Mouse (Mus musculus) erythroblast, embryonic 14.5 days (primary cell): ENCODE measurements around the gene Abhd14b. TPM values are rescaled to one million over a fixed set of nuclear protein-coding genes. Genes with fewer than 3 reads are reported as not detected.

Experiments used
- H3K27me3 ChIP-seq: 2 replicates; pipeline ENCODE4 v1.6.1; 2012; ENCODE audit warnings: inconsistent platforms; ENCODE audit not compliant: control insufficient read depth
- H3K36me3 ChIP-seq: 2 replicates; pipeline ENCODE4 v1.6.1; 2012; ENCODE audit warnings: mild to moderate bottlenecking, inconsistent platforms; ENCODE audit not compliant: control insufficient read depth
- H3K4me1 ChIP-seq: 2 replicates; pipeline ENCODE4 v1.6.1; 2012; ENCODE audit warnings: inconsistent platforms; ENCODE audit not compliant: control insufficient read depth
- H3K4me3 ChIP-seq: replicated peaks from 2 replicates; pipeline ENCODE3; 2012; ENCODE audit warnings: moderate library complexity, mild to moderate bottlenecking, inconsistent platforms
- H3K9me3 ChIP-seq: 2 replicates; pipeline ENCODE4 v1.6.1; 2012; ENCODE audit warnings: low read length, inconsistent platforms, mixed read lengths; ENCODE audit not compliant: control insufficient read depth
- GATA1 ChIP-seq: IDR thresholded peaks from 2 replicates; pipeline ENCODE4 v1.6.1; 2012; ENCODE audit warnings: low read length, inconsistent platforms, mixed read lengths
- TAL1 ChIP-seq: IDR thresholded peaks from 3 replicates; pipeline ENCODE4 v1.6.1; 2012; ENCODE audit warnings: low read length, inconsistent platforms, mixed read lengths
- polyA plus RNA-seq: library from polyadenylated mRNA; stranded (reverse); fragments of >175 nt; gene quantifications from 2 replicates; pipeline ENCODE4 v1.2.3, GENCODE M21; 2012

Abhd14b gene
- polyA plus RNA-seq, 1 experiment: not detected

- Histone ChIP-seq H3K4me1 (peaks cover 32% of the 10 kb centered on the region), H3K36me3 (no peaks in the 10 kb centered on the region), H3K4me3 (peak overlapping the region; percentile 63), H3K9me3 (no peaks in the 10 kb centered on the region), H3K27me3 (peaks cover 27% of the 10 kb centered on the region)
- no peak for TF ChIP-seq GATA1
- no peak for TF ChIP-seq TAL1
Observed at GRCm38 (mm10) chr9:106447951-106448350, 692 bp downstream of the Abhd14b start.

DNA sequence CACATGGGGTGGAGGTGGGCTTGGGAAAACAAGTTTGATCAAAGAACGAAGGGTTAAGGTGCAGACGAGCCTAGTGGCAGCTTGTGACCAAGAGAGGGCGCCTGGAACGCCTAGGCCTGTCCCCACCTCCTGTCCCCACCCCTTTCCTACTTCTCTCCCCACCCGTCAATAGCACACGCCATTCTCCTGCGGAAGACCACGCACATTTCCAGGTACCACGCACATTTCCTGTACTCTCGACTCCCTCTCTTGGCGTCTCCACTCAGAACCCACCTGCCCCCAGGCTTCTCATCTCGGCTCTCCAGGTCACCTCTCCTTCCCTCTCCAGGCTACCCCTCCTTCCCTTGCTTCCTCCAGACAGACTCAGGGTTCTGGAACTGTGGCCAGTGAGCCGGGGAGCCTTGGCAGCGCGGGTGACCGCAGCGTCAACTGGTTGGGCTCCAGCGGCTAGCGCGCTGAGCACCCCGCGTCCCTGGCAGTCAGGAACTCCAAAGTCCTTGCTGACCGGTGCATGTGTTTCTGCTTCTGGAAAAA is 1.3 kb downstream of the Abhd14b start:
- Histone ChIP-seq H3K4me1 (peaks cover 38% of the 10 kb centered on the region), H3K27me3 (peaks cover 32% of the 10 kb centered on the region), H3K4me3 (peak overlapping the region; percentile 52), H3K9me3 (no peaks in the 10 kb centered on the region), H3K36me3 (no peaks in the 10 kb centered on the region)
- TF ChIP-seq TAL1: no peak
- TF ChIP-seq GATA1: no peak

DNA sequence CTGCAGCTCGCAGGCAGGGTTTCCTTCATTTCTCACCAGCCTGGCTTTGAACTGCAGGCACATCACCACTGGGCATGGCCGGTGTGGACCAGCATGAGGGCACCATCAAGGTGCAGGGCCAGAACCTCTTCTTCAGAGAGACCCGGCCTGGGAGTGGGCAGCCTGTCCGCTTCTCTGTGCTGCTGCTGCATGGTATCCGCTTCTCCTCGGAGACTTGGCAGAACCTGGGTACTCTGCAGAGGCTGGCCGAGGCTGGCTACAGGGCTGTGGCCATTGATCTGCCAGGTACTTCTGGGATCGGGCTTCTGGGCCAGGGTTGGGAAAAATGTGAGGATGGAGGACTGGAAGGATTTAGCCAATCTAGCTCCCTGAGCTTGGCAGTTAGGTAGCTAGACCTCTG is 2.7 kb downstream of the Abhd14b start:
- Histone ChIP-seq H3K4me1 (peaks cover 49% of the 10 kb centered on the region), H3K4me3 (no peak overlapping the region), H3K9me3 (no peaks in the 10 kb centered on the region), H3K27me3 (peaks cover 45% of the 10 kb centered on the region), H3K36me3 (no peaks in the 10 kb centered on the region)
- TF ChIP-seq GATA1: no peak
- TF ChIP-seq TAL1: no peak

- Histone ChIP-seq H3K36me3 (no peaks in the 10 kb centered on the region), H3K9me3 (no peaks in the 10 kb centered on the region), H3K4me1 (peaks cover 47% of the 10 kb centered on the region), H3K4me3 (no peak overlapping the region), H3K27me3 (peaks cover 51% of the 10 kb centered on the region)
- no peak for TF ChIP-seq GATA1
- TF ChIP-seq TAL1: no peak
Observed at GRCm38 (mm10) chr9:106450661-106451060, 3.4 kb downstream of the Abhd14b start.

GRCm38 (mm10) chr9:106451298-106451697 is 4.0 kb downstream of the Abhd14b start:
- Histone ChIP-seq H3K27me3 (peaks cover 51% of the 10 kb centered on the region), H3K9me3 (no peaks in the 10 kb centered on the region), H3K4me1 (peaks cover 46% of the 10 kb centered on the region), H3K4me3 (no peak overlapping the region), H3K36me3 (no peaks in the 10 kb centered on the region)
- TF ChIP-seq GATA1: no peak
- no peak for TF ChIP-seq TAL1

DNA sequence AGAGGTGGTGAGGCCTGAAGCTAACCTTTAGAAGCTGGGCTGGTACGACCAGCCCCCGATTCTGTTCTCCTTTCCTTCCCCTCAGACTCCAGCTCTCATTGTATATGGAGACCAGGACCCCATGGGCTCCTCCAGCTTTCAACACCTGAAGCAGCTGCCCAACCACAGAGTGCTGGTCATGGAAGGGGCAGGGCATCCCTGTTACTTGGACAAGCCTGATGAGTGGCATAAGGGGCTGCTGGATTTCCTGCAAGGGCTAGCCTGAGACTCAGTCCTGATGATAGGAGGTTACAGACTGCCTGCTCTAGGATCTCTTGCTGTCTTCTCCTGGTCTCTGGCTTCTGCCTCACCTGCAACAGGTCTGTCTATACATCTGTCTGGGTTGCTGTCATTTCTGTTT is 4.6 kb downstream of the Abhd14b start:
- H3K4me1 ChIP-seq: peaks cover 44% of the 10 kb centered on the region
- TF ChIP-seq TAL1 (no peak), GATA1 (no peak)
- no peaks in the 10 kb centered on the region for H3K9me3 ChIP-seq
- H3K27me3 ChIP-seq: peaks cover 51% of the 10 kb centered on the region
- no peak overlapping the region for H3K4me3 ChIP-seq
- no peaks in the 10 kb centered on the region for H3K36me3 ChIP-seq

GRCm38 (mm10) chr9:106452351-106452750 is 5.1 kb downstream of the Abhd14b start:
- TF ChIP-seq GATA1 (no peak), TAL1 (no peak)
- H3K4me3 ChIP-seq: no peak overlapping the region
- peaks cover 51% of the 10 kb centered on the region for H3K27me3 ChIP-seq
- no peaks in the 10 kb centered on the region for H3K9me3 ChIP-seq
- peaks cover 40% of the 10 kb centered on the region for H3K4me1 ChIP-seq
- H3K36me3 ChIP-seq: no peaks in the 10 kb centered on the region

- no peak for TF ChIP-seq TAL1
- no peak for TF ChIP-seq GATA1
- H3K4me3 ChIP-seq: peak overlapping the region; percentile 62
- no peaks in the 10 kb centered on the region for H3K9me3 ChIP-seq
- no peaks in the 10 kb centered on the region for H3K36me3 ChIP-seq
- H3K27me3 ChIP-seq: peaks cover 51% of the 10 kb centered on the region
- peaks cover 35% of the 10 kb centered on the region for H3K4me1 ChIP-seq
Observed at GRCm38 (mm10) chr9:106452821-106453220, 5.6 kb downstream of the Abhd14b start.

DNA sequence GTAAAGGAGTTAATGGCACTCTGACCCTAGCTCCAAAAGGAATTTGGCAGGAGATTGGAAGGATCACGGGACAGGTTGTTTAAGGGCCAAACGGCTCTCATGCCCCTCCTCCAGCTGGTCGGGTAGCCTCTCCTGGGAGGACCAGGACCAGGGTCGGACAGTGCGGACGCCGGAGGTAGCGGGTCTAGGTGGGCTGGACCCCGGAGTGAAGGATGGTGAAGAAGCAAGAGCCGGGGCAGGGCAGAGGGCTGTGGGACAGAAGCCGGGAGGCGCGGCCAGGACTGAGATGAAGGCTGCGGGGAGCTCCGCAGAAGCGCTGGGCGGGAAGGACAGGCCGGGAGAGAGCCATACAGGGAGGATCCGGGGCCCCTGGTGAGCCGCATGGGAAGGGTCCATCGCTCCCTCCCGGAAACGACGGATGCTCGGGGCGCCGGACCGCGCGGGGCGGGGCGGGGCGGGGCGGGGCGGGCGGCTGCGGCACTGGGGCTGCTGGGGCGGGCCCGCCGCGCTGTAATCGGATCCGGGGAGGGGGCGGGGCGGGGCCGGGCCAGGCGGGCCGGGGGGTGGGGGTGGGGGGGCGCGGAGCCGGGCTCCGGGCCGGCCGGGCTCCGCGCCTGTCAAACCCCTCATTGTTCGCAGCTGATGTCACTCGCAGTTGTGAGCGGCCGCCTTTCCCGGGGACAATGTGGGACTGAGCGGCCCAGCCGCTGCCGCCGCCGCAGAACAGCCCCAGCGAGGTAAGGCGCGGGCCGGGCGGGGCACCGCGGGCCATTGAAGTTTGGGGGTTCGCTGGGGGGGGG is 6.2 kb downstream of the Abhd14b start, which contains the start of gene Pcbp4:
Gene Pcbp4, plus strand, starts transcription at position 21 of the 800 bp plus-strand sequence.
- H3K4me3 ChIP-seq: peak within 1 kb of the TSS; percentile 62
- TF ChIP-seq TAL1: no peak
- TF ChIP-seq GATA1: no peak
- H3K9me3 ChIP-seq: no peaks in the 10 kb centered on the region
- peaks cover 51% of the 10 kb centered on the region for H3K27me3 ChIP-seq
- H3K4me1 ChIP-seq: peaks cover 29% of the 10 kb centered on the region
- H3K36me3 ChIP-seq: no peaks in the 10 kb centered on the region
